Mouse (Mus musculus) bone marrow macrophage, adult 2 months (primary cell): ENCODE measurements around the gene Elavl3.

ENCODE experiments used
- CTCF ChIP-seq: IDR thresholded peaks from 2 replicates; pipeline ENCODE4 v1.5.1; 2012; ENCODE audit warnings: low read depth, mild to moderate bottlenecking, low read length, moderate library complexity
- POLR2A ChIP-seq: IDR thresholded peaks from 2 replicates; pipeline ENCODE4 v1.6.1; 2012; ENCODE audit warnings: mild to moderate bottlenecking, low read depth, low read length, borderline replicate concordance

GRCm38 (mm10) chr9:22003163-22003554, 48.7 kb downstream of the Elavl3 start:
- no peak for TF ChIP-seq CTCF
- no peak for TF ChIP-seq POLR2A
